Mouse (Mus musculus) megakaryocyte, embryonic 14.5 days (primary cell): ENCODE data around the gene C1qtnf7. TPM values are rescaled to one million over a fixed set of nuclear protein-coding genes. Genes with fewer than 3 reads are reported as not detected.
A peak's percentile ranks its signal among the peaks of the same experiment; 100 is the strongest.

ENCODE experiments used
- H3K27me3 ChIP-seq: replicated peaks from 2 replicates; pipeline ENCODE3; 2012; ENCODE audit warnings: inconsistent platforms
- H3K36me3 ChIP-seq: replicated peaks from 2 replicates; pipeline ENCODE3; 2012; ENCODE audit warnings: low read length, inconsistent platforms, mixed read lengths
- H3K4me1 ChIP-seq: 2 replicates; pipeline ENCODE4 v1.6.1; 2012; ENCODE audit warnings: inconsistent platforms
- H3K4me3 ChIP-seq: replicated peaks from 2 replicates; pipeline ENCODE3; 2012; ENCODE audit warnings: moderate library complexity, mild to moderate bottlenecking, inconsistent platforms
- H3K9me3 ChIP-seq: 2 replicates; pipeline ENCODE4 v1.6.1; 2012; ENCODE audit warnings: inconsistent platforms
- FLI1 ChIP-seq: IDR thresholded peaks from 2 replicates; pipeline ENCODE4 v1.6.1; 2012; ENCODE audit warnings: low read length, inconsistent platforms, mixed read lengths
- GATA1 ChIP-seq: IDR thresholded peaks from 3 replicates; pipeline ENCODE4 v1.6.1; 2012; ENCODE audit warnings: mixed read lengths, low read length, inconsistent platforms, borderline replicate concordance
- polyA plus RNA-seq: library from polyadenylated mRNA; stranded (reverse); fragments of >175 nt; gene quantifications from 2 replicates; pipeline ENCODE4 v1.2.3, GENCODE M21; 2012; ENCODE audit warnings: low replicate concordance; ENCODE audit not compliant: insufficient read depth

C1qtnf7 gene
- polyA plus RNA-seq, 1 experiment, result not detected

DNA sequence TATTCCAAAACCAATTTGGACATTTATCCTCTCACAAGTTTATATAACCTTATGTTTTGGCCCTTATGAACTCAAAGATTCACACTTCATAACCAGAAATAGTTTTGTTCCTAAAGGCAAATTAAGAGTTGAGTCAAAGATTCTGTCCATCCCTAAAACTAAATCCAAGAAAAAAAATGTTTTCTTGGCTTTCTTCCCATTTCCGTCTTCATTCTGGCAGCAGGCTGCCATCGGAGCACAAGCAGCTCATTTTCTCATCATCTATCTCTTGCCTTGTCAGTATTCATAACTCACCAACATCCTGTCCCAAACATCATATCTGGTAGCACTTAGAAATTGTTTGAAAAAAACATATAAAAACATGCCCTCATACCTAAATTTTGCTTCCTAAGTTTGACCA, 6.9 kb upstream of the C1qtnf7 start:
- Histone ChIP-seq H3K4me1 (peaks cover 26% of the 10 kb centered on the region), H3K36me3 (no peaks in the 10 kb centered on the region), H3K27me3 (no peaks in the 10 kb centered on the region), H3K9me3 (no peaks in the 10 kb centered on the region), H3K4me3 (no peak overlapping the region)
- TF ChIP-seq GATA1 (no peak), FLI1 (no peak)

DNA sequence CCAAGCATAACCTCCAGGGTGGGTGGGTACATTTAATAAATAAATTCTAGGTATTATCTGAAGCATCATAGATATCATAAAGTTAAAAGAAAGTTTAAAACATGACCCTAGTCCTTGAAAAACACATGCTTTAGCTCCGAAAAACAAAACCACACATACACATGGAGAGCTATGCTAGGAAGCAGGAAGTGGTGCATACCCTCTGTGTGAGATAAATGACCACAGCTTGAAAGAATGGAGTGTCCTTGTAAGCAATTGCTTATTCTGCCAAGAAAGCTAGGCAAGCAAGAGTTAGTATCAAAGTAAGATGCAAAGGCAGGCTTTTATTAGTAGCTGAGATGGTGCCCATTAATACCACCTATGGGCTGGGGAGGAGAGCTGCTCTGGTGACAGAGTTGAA, 6.4 kb upstream of the C1qtnf7 start:
- no peaks in the 10 kb centered on the region for H3K27me3 ChIP-seq

DNA sequence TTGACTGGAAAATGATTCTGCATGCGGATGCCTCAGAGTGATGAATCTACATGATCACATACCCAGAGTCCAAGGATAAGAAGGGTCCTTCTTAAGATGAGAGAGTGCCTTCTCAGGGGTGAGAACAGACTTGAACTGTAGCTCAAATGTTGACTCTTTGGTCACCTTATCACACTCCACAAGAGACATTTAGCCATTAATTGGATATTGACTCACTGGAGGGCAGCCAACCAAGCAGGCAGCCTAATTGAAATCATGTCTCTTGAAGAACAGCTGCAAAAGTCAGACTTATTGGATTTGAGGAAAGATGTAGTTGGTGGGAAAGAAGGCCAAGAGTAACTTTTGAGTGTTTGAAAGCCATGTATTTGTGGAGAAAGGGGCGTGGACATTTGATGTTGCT, 4.2 kb upstream of the C1qtnf7 start:
- Histone ChIP-seq H3K36me3 (no peaks in the 10 kb centered on the region), H3K4me3 (no peak overlapping the region), H3K4me1 (peaks cover 37% of the 10 kb centered on the region), H3K9me3 (no peaks in the 10 kb centered on the region), H3K27me3 (no peaks in the 10 kb centered on the region)
- no peak for TF ChIP-seq GATA1
- TF ChIP-seq FLI1, result no peak

More for the DNA sequence above, 6.4 kb upstream of the C1qtnf7 start:
- H3K4me1 ChIP-seq, result peaks cover 28% of the 10 kb centered on the region
- H3K9me3 ChIP-seq, result no peaks in the 10 kb centered on the region
- no peaks in the 10 kb centered on the region for H3K36me3 ChIP-seq
- peak overlapping the region; percentile 19 for H3K4me3 ChIP-seq
- TF ChIP-seq GATA1, result no peak

DNA sequence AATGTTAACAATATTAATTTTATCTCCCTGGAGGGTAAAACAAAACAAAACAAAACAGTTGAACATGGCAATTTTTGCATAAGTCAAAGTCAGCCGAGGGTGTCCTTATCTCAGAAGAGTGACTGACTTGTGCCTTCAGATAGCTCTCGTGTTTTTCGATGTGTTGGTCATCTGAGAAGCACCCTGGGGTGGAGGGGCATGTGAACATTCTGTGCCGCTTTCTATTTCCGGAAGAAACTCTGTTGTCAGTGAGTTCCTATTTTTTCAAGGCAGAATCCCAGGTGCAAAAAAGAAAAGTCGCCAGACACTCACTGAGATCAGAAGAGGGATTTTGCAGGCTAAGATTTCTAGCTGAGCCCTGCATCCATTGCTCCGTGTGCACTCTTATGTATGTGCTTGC, 1.2 kb downstream of the C1qtnf7 start:
- Histone ChIP-seq H3K4me1 (peaks cover 26% of the 10 kb centered on the region; the same call in 1 of the 2 replicates), H3K4me3 (no peak overlapping the region), H3K27me3 (no peaks in the 10 kb centered on the region), H3K36me3 (no peaks in the 10 kb centered on the region), H3K9me3 (no peaks in the 10 kb centered on the region)
- no peak for TF ChIP-seq FLI1
- no peak for TF ChIP-seq GATA1

DNA sequence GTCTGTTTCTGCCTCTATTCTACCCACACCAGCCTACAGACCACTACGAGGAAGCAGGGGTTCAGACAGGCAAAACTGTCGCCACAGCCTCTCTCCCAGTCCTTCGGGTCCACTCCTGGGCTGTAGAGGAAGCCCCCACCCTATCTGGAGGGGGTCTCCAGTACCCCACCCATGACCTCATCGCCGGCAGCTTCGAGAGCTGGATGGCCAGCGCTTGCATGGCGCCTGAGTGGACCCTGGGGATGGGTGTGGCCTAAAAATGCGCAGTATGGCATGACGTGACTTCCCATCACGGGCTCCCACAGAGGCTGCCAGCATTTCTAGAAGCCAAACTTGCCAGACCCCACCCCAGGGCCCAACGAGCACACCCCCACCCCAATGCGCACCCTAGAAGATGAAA, 2.0 kb downstream of the C1qtnf7 start:
- no peak overlapping the region for H3K4me3 ChIP-seq
- TF ChIP-seq FLI1, result no peak
- H3K27me3 ChIP-seq, result no peaks in the 10 kb centered on the region
- no peaks in the 10 kb centered on the region for H3K9me3 ChIP-seq
- no peaks in the 10 kb centered on the region for H3K36me3 ChIP-seq
- peaks cover 30% of the 10 kb centered on the region; the same call in 1 of the 2 replicates for H3K4me1 ChIP-seq

DNA sequence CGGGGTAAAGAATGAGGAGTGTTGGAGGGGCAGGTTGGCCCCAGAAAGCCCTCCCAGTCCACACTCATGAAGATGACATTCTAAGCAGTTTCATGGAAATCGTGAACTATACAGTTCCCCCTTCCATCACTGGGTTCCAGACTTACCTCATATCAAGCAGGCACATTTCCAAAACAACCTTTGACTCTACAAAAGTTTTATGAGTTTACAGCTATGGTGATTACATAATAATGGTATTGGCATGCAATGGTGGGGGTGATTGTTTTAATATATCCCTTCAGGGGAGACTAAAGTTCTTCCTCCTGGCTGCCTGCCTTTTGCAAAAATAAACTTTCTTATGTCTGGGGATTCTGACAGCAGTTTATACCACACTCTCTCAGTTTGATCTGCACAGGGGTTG, 4.6 kb downstream of the C1qtnf7 start:
- no peak for TF ChIP-seq GATA1
- no peak for TF ChIP-seq FLI1
- 0 out of 2 replicates have a peak, but pooled peaks cover 3% of the 10 kb centered on the region for H3K9me3 ChIP-seq
- no peak overlapping the region for H3K4me3 ChIP-seq
- no peaks in the 10 kb centered on the region for H3K36me3 ChIP-seq
- H3K4me1 ChIP-seq, result peaks cover 26% of the 10 kb centered on the region; the same call in 1 of the 2 replicates
- H3K27me3 ChIP-seq, result no peaks in the 10 kb centered on the region

DNA sequence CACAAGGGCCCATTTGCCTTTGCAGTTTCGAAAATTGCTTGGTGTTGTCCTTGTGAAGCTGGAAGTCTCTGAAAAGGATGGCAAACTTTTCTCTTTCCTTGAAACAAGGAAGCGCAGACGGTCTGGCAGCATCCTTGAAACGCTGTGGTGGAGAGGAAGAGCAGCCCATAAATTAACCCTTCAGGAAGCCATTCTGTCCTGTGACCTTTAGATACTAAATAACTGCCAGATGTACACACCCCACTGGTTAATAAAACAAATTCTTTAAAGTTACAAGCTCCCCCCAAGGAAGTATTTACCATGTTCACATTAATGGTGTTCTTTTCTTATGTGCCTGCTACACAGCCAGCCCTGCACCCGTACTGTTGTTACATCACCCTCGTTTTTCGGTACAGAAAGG, 6.0 kb downstream of the C1qtnf7 start:
- Histone ChIP-seq H3K36me3 (no peaks in the 10 kb centered on the region), H3K27me3 (no peaks in the 10 kb centered on the region), H3K4me1 (peaks cover 15% of the 10 kb centered on the region; the same call in 1 of the 2 replicates), H3K4me3 (no peak overlapping the region), H3K9me3 (0 out of 2 replicates have a peak, but pooled peaks cover 3% of the 10 kb centered on the region)
- TF ChIP-seq GATA1 (no peak), FLI1 (no peak)

DNA sequence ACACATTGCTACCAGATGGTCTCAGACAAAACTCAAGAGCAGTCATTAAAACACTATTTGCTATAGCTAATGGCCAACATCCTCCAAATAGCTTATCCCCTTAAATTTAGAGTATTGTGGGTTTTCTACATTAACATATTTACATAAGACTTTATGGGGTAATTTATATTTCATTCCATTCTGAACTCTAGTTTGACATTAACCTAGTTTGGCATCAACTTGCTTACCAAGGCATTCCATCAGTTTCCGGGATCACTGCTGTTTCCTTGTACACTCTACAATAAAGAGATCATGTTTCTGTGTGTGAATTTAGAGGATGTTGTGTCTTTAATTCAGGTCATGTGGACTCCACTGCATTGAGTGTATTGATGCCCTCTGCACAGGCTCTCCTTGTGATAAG, 7.5 kb downstream of the C1qtnf7 start:
- TF ChIP-seq GATA1 (no peak), FLI1 (no peak)
- no peaks in the 10 kb centered on the region for H3K27me3 ChIP-seq
- no peak overlapping the region for H3K4me3 ChIP-seq
- H3K36me3 ChIP-seq, result no peaks in the 10 kb centered on the region
- H3K9me3 ChIP-seq, result 0 out of 2 replicates have a peak, but pooled peaks cover 3% of the 10 kb centered on the region
- peaks cover 8% of the 10 kb centered on the region; the same call in 1 of the 2 replicates for H3K4me1 ChIP-seq

DNA sequence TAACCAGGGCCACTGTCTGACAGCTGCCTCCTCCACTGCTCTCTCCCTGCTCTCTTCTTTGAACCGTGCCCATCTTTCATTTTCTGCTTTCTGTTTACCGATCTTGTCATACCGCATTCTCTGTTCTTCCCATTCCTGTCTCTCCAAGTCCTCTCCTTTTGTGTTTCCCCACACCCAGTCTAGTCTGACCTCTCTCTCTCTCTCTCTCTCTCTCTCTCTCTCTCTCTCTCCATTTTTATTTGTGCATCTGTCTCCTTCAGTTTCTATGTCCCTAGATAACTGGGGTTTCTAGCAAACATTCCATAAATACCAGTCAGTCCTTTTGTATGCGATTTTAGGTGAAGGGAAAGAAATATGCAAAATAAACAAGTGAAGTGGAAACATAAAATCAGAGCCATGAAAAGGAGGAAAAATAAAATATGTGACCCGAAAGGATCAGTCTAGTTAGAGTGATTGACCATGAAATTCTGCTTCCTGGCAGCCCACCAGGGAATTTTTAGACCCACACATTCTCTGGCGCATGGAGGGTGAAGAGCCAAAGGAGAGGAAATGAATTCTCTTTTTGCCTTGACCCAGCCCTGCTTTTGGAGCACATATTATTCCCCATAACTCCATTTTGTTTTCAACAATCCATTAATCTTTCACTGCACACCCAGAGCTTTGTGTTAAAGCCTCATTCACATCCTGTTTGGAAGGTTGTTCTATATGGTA, 11.7 kb downstream of the C1qtnf7 start:
- no peak for TF ChIP-seq FLI1
- TF ChIP-seq GATA1, result no peak
- H3K27me3 ChIP-seq, result no peaks in the 10 kb centered on the region
- H3K4me3 ChIP-seq, result no peak overlapping the region
- 0 out of 2 replicates have a peak, but pooled peaks cover 3% of the 10 kb centered on the region for H3K9me3 ChIP-seq
- no peaks in the 10 kb centered on the region for H3K36me3 ChIP-seq
- no peaks in the 10 kb centered on the region for H3K4me1 ChIP-seq

DNA sequence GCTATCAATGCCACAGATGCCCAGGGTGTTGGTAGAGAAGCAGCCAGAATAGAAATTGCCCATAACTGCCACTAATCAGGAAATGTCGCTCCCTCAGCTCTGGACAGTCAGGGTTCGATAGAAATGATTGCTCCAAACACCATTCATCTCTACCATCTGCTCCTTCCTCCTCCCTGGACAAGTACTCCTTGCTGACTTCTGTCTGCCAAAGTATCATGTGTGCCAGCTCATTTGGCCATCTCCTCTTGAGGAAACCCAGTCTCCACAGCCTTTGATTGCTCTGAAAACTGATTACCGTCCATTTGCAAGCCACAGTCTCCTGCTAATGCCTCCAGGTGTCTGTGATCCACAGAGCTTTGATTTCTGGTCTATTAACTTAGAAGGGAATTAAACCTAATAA, 14.8 kb downstream of the C1qtnf7 start:
- no peaks in the 10 kb centered on the region for H3K4me1 ChIP-seq
- no peak overlapping the region for H3K4me3 ChIP-seq
- H3K9me3 ChIP-seq, result no peaks in the 10 kb centered on the region
- TF ChIP-seq FLI1 (no peak), GATA1 (no peak)
- peaks cover 1% of the 10 kb centered on the region for H3K27me3 ChIP-seq
- H3K36me3 ChIP-seq, result no peaks in the 10 kb centered on the region
